Mouse (Mus musculus): ENCODE measurements around the gene Cdx2.

Cdx2 gene

GRCm38 (mm10) chr5:147306638-147307397, at the start of gene Cdx2:
TSS of gene Cdx2 (minus strand) at chr5:147307270.
- no peak for DNase-seq (ENCODE audit: low read depth, low spot score)

GRCm38 (mm10) chr5:147356260-147357055, 49.4 kb upstream of the Cdx2 start:
- DNase-seq (ENCODE audit: low read depth, low spot score) = no peak

GRCm38 (mm10) chr5:147355788-147356187, 48.7 kb upstream of the Cdx2 start:
- no peak for DNase-seq (ENCODE audit: low read depth, low spot score)

GRCm38 (mm10) chr5:147354985-147355384, 47.9 kb upstream of the Cdx2 start:
- DNase-seq (ENCODE audit: low read depth, low spot score) = no peak

GRCm38 (mm10) chr5:147354161-147354780, 47.2 kb upstream of the Cdx2 start:
- peak; percentile 68 for DNase-seq (ENCODE audit: low read depth, low spot score)

- no peak for DNase-seq (ENCODE audit: low read depth, low spot score)
Observed at GRCm38 (mm10) chr5:147351931-147352330, 44.9 kb upstream of the Cdx2 start.

- no peak for DNase-seq (ENCODE audit: low read depth, low spot score)
Observed at GRCm38 (mm10) chr5:147345981-147346380, 38.9 kb upstream of the Cdx2 start.

GRCm38 (mm10) chr5:147343904-147344303, 36.8 kb upstream of the Cdx2 start:
- DNase-seq (ENCODE audit: low read depth, low spot score) = no peak

- no peak for DNase-seq (ENCODE audit: low read depth, low spot score)
Observed at GRCm38 (mm10) chr5:147342901-147343300, 35.8 kb upstream of the Cdx2 start.

- DNase-seq (ENCODE audit: low read depth, low spot score) = no peak
Observed at GRCm38 (mm10) chr5:147340741-147341414, 33.8 kb upstream of the Cdx2 start.

GRCm38 (mm10) chr5:147339560-147339959, 32.5 kb upstream of the Cdx2 start:
- no peak for DNase-seq (ENCODE audit: low read depth, low spot score)

GRCm38 (mm10) chr5:147338967-147339366, 31.9 kb upstream of the Cdx2 start:
- DNase-seq (ENCODE audit: low read depth, low spot score) = no peak

GRCm38 (mm10) chr5:147332711-147333110, 25.6 kb upstream of the Cdx2 start:
- DNase-seq (ENCODE audit: low read depth, low spot score) = no peak

- DNase-seq (ENCODE audit: low read depth, low spot score) = peak; percentile 10
Observed at GRCm38 (mm10) chr5:147331547-147331946, 24.5 kb upstream of the Cdx2 start.

GRCm38 (mm10) chr5:147329946-147330345, 22.9 kb upstream of the Cdx2 start:
- DNase-seq (ENCODE audit: low read depth, low spot score) = no peak

- no peak for DNase-seq (ENCODE audit: low read depth, low spot score)
Observed at GRCm38 (mm10) chr5:147327636-147328035, 20.6 kb upstream of the Cdx2 start.

- no peak for DNase-seq (ENCODE audit: low read depth, low spot score)
Observed at GRCm38 (mm10) chr5:147325931-147326330, 18.9 kb upstream of the Cdx2 start.

- DNase-seq (ENCODE audit: low read depth, low spot score) = no peak
Observed at GRCm38 (mm10) chr5:147323237-147323917, 16.3 kb upstream of the Cdx2 start.

GRCm38 (mm10) chr5:147322183-147322582, 15.1 kb upstream of the Cdx2 start, which contains the start of gene Urad:
TSS of gene Urad (minus strand) at chr5:147322440.
- no peak for DNase-seq (ENCODE audit: low read depth, low spot score)

GRCm38 (mm10) chr5:147319653-147320052, 12.6 kb upstream of the Cdx2 start:
- DNase-seq (ENCODE audit: low read depth, low spot score) = peak; percentile 38

GRCm38 (mm10) chr5:147317991-147318390, 10.9 kb upstream of the Cdx2 start:
- DNase-seq (ENCODE audit: low read depth, low spot score) = no peak
